Mouse (Mus musculus) intestine, embryonic 14.5 days (tissue): ENCODE results near the gene Kcnip3. TPM values are rescaled to one million over a fixed set of nuclear protein-coding genes. Genes with fewer than 3 reads are reported as not detected.

Source experiments
- ATAC-seq: fragments of 200-750 bp; cut with Nextera tagmentation; replicated peaks from 2 replicates; pipeline ENCODE4 v1.8.0; 2017; ENCODE audit warnings: low read depth, moderate number of reproducible peaks, moderate TSS enrichment, moderate library complexity; ENCODE audit not compliant: low FRiP score, low TSS enrichment
- DNase-seq: peaks from one replicate; pipeline ENCODE4 v3.0.0-alpha.2; 2018; ENCODE audit warnings: low spot score
- H3K27ac ChIP-seq: fragments of 300-500 bp; sonication (generic); 2 replicates; pipeline ENCODE4 v1.5.1; 2014; ENCODE audit warnings: low read depth, mild to moderate bottlenecking, control low read depth
- H3K27me3 ChIP-seq: fragments of 300-500 bp; sonication (generic); replicated peaks from 2 replicates; pipeline ENCODE4 v1.6.1; 2014; ENCODE audit warnings: low read length, control low read depth; ENCODE audit not compliant: control insufficient read depth, insufficient read depth
- H3K36me3 ChIP-seq: fragments of 300-500 bp; sonication (generic); 2 replicates; pipeline ENCODE4 v1.6.1; 2014; ENCODE audit warnings: low read length, control low read depth; ENCODE audit not compliant: control insufficient read depth, insufficient read depth
- H3K4me1 ChIP-seq: fragments of 300-500 bp; sonication (generic); replicated peaks from 2 replicates; pipeline ENCODE4 v1.6.1; 2014; ENCODE audit warnings: low read length, control low read depth, mixed read lengths; ENCODE audit not compliant: control insufficient read depth, insufficient read depth
- H3K4me2 ChIP-seq: fragments of 300-500 bp; sonication (generic); 2 replicates; pipeline ENCODE4 v1.6.1; 2014; ENCODE audit warnings: low read length
- H3K4me3 ChIP-seq: fragments of 300-500 bp; sonication (generic); 2 replicates; pipeline ENCODE4 v1.5.1; 2014; ENCODE audit warnings: low read depth, low read length, control low read depth, mixed read lengths
- H3K9ac ChIP-seq: fragments of 300-500 bp; sonication (generic); 2 replicates; pipeline ENCODE4 v1.6.1; 2014; ENCODE audit warnings: mild to moderate bottlenecking, low read length
- H3K9me3 ChIP-seq: fragments of 300-500 bp; sonication (generic); 2 replicates; pipeline ENCODE4 v1.6.1; 2016; ENCODE audit warnings: low read length, control low read depth; ENCODE audit not compliant: control insufficient read depth
- WGBS: fragments of 180-500 bp; shearing (Covaris S2); extraction: QIAGEN DNeasy Blood & Tissue Kit; methylation state at CpG from one replicate; pipeline ENCODE4 v1.1.7; 2014; 5-methylcytosine and 5-hydroxymethylcytosine counted together
- polyA plus RNA-seq: library from polyadenylated mRNA; unstranded; fragments of >200 nt; fragmentation: Nextera tagmentation; extraction: Ambion mirVana; gene quantifications from 2 replicates; pipeline ENCODE4 v1.2.1, GENCODE M21; 2014

The Kcnip3 gene
- polyA plus RNA-seq, 1 experiment from 2014 or later, result 7.6 TPM

DNA sequence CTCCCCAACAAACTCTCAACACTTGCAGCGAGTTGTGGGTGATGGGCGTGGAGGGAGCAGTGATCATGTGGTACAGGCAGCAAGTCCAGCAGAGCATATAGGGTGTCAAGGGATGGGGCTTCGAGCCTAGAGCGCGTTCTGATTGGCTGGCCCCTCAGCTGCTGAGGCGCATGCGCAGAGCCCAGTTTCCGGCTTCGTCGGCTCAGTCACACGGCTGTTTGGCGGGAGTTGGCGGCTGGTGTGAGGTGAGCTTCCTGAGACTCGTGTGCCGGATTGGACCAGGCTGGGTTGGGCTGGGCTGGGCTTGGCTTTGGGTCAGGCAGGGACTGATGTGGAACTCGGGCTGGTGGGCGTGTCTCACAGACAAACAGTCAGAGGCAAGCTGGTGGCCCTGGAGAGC lies 96.9 kb downstream of the Kcnip3 start, which contains the start of gene Gpat2:
TSS of gene Gpat2 (plus strand) at position 223 of the 400 bp plus-strand sequence.
- Histone ChIP-seq H3K36me3 (no peaks in the 10 kb centered on the region), H3K27ac (no peak within 1 kb of the TSS), H3K9me3 (no peaks in the 10 kb centered on the region), H3K9ac (no peak within 1 kb of the TSS), H3K4me1 (no peaks in the 10 kb centered on the region), H3K4me3 (no peak within 1 kb of the TSS), H3K4me2 (no peak within 1 kb of the TSS), H3K27me3 (no peaks in the 10 kb centered on the region)
- 82% methylated on average over 17 of the region's 17 CpGs for WGBS
- no peak for ATAC-seq
- no peak for DNase-seq

DNA sequence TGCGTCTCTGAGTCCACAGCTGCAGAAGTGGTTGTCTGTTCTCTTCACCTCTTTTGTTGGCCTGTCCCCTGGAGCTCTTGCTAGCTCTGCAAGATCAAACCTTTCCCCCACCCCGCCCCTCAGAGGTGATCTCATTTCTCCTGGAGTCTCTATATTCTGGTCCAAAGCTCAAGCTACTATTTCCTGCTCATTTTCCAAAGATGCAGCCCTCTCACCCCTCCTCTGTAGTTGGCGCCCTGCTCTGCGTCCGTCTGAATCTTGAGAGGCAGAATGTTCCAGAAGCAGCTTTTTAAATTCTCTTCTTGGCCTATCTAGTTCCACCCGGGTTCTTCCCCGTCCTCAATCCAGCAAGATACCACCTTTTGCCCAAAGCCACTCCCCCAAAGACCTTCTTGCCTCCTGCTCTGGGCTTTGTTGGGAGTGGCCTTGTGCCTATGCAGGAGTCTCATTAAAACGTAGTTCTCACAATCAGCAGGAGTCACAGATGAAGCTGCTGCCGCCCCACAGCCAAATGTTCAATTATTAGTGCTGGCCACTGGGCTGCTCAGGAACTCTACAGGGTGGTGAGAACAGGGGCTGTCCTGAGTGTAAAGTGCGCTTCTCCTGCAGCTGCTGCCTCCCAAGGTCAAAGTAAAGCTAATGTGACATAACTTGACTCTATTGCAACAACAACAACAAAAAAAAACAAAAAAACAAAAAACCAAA lies 103.5 kb downstream of the Kcnip3 start:
- no peak for ATAC-seq
- Histone ChIP-seq H3K27me3 (no peaks in the 10 kb centered on the region), H3K4me3 (no peak overlapping the region), H3K9ac (no peak overlapping the region), H3K4me2 (no peak overlapping the region), H3K36me3 (no peaks in the 10 kb centered on the region), H3K27ac (no peak overlapping the region), H3K4me1 (no peaks in the 10 kb centered on the region), H3K9me3 (no peaks in the 10 kb centered on the region)
- WGBS, result 61% methylated on average over 10 of the region's 10 CpGs
- DNase-seq, result no peak

DNA sequence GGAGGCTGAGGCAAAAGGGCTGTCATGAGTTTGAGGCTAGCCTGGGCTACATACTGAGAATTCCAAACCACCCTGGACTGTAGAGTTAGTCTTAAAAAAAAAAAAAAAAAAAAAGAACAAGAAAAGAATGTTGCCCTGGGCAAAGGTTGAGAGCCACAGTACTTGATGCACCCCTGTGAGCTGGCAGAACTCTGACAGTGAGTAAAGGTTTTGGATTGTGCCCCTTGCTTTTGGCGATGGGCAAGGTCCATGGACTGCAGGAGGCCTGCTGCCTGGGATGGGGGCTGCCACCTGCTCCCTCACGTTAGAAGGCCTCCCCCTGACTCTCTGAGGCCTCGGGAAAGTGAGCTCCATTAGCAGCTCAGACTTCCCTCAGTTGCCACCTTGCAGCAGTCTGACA lies 105.2 kb downstream of the Kcnip3 start:
- H3K4me3 ChIP-seq, result no peak overlapping the region
- no peaks in the 10 kb centered on the region for H3K9me3 ChIP-seq
- no peak overlapping the region for H3K4me2 ChIP-seq
- H3K4me1 ChIP-seq, result no peaks in the 10 kb centered on the region
- H3K27ac ChIP-seq, result no peak overlapping the region
- 75% methylated on average over 3 of the region's 3 CpGs for WGBS
- no peak for ATAC-seq
- H3K36me3 ChIP-seq, result no peaks in the 10 kb centered on the region
- no peak for DNase-seq
- H3K9ac ChIP-seq, result no peak overlapping the region
- H3K27me3 ChIP-seq, result no peaks in the 10 kb centered on the region

DNA sequence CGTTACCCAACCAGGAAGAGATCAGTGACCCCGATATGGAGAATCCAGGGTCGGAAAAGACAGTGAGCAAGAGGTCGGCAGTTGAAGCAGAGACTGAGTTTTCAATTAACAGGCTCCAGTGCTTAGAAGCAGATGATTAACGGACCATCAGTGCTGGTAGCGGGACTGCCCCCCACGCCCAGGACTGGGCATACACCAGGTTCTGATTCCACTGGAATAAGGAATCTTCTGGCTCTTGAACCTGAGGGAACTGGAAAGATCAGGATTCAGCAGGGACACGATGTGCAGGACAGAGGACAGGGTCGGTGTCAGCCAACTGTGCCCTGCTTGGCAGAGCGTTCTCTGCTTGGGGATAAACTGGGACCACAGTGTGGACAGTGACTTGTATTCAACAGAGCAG lies 106.1 kb downstream of the Kcnip3 start:
- H3K36me3 ChIP-seq, result no peaks in the 10 kb centered on the region
- H3K27ac ChIP-seq, result no peak overlapping the region
- DNase-seq (no peak), ATAC-seq (no peak)
- H3K4me1 ChIP-seq, result no peaks in the 10 kb centered on the region
- WGBS, result 51% methylated on average over 10 of the region's 10 CpGs
- H3K27me3 ChIP-seq, result no peaks in the 10 kb centered on the region
- H3K9me3 ChIP-seq, result no peaks in the 10 kb centered on the region
- H3K9ac ChIP-seq, result no peak overlapping the region
- H3K4me2 ChIP-seq, result no peak overlapping the region
- no peak overlapping the region for H3K4me3 ChIP-seq

DNA sequence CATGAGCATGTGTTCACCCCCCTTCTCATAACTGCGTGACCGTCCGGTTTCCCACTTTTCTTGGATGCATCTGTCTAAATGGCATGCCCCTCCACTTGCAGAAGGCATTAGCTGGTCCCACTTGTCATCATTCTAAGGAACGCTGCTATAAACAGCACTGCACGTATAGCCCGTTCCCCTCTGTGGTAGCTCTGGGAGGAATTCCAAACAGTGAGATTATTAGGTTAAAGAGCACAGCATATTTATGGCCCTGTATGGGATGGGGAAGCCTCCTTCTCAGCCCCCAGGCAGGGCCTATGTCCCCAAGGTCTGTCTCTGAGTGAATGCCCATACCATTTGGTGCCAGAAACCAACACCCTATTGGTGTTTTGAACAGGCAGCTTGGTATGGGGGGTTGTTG lies 110.8 kb downstream of the Kcnip3 start:
- no peak overlapping the region for H3K4me2 ChIP-seq
- no peak for DNase-seq
- H3K9me3 ChIP-seq, result no peaks in the 10 kb centered on the region
- no peak overlapping the region for H3K4me3 ChIP-seq
- WGBS, result 55% methylated on average over 6 of the region's 6 CpGs
- no peaks in the 10 kb centered on the region for H3K4me1 ChIP-seq
- ATAC-seq, result no peak
- no peak overlapping the region for H3K9ac ChIP-seq
- H3K36me3 ChIP-seq, result no peaks in the 10 kb centered on the region
- H3K27me3 ChIP-seq, result no peaks in the 10 kb centered on the region
- no peak overlapping the region for H3K27ac ChIP-seq

Other genes with a start within 250 kb of the Kcnip3 start
- gene Dusp2, start 185.9 kb downstream of the Kcnip3 start, polyA plus RNA-seq, result 2.5 and 4.5 TPM in 2 replicates
- not detected in 2 replicates for gene Astl, start 183.5 kb downstream of the Kcnip3 start, polyA plus RNA-seq
- gene Adra2b, start 158.9 kb downstream of the Kcnip3 start, polyA plus RNA-seq, result 0.66 and 0.85 TPM in 2 replicates
- 0.07 and 0.08 TPM in 2 replicates for gene Gpat2, start 96.9 kb downstream of the Kcnip3 start, polyA plus RNA-seq
- gene Fahd2a, start 77.5 kb downstream of the Kcnip3 start, polyA plus RNA-seq, result 21.9 and 28.6 TPM in 2 replicates
- 1.1 TPM in 2 replicates for gene Prom2, start 19.4 kb upstream of the Kcnip3 start, polyA plus RNA-seq
- 4.0 and 4.4 TPM in 2 replicates for gene Zfp661, start 65.0 kb upstream of the Kcnip3 start, polyA plus RNA-seq
- gene Mrps5, start 65.1 kb upstream of the Kcnip3 start, polyA plus RNA-seq, result 154 and 155 TPM in 2 replicates
- gene Mal, start 134.6 kb upstream of the Kcnip3 start, polyA plus RNA-seq, result 0.60 and 0.81 TPM in 2 replicates
- 6.1 and 7.5 TPM in 2 replicates for gene Mall, start 207.8 kb upstream of the Kcnip3 start, polyA plus RNA-seq